Mouse (Mus musculus): Measurements from ENCODE around the gene Crip2. TPM values are rescaled to one million over a fixed set of nuclear protein-coding genes. Genes with fewer than 3 reads are reported as not detected.

The Crip2 gene
- polyA plus RNA-seq, 1 experiment from 2014 or later, result 370 TPM

DNA sequence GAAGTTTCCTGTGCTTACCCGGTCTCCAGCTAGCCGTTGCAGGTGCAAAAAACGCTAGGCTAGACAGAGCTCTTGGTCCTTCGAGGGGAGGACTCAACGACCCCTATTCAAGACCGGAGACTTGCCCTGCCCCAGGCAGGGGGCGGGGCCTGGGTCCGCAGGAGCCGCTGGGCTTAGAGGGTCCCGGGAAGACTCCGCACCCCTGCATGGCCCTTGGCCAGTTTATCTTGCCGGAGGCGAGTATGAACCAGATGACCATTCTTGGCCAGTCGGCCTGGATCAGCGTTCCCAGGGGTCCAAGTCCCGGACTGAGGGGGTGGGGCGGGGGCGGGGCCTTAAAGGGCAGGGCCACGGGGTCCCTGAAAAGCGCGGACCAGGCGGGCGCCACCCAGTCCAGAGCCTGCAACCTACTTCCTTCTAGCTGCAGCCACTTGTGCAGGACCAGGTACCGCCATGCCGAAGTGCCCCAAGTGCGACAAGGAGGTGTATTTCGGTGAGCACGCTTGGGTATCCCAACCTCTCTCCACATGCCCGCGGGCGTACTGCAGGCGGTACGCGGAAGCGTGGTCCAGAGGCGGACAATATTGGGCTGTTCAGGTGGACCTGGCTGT lies 11.7 kb downstream of the Crip2 start:
- H3K4me3 ChIP-seq, result peak overlapping the region; percentile 30
- no peak overlapping the region for H3K27ac ChIP-seq
- H3K4me1 ChIP-seq, result peaks cover 25% of the 10 kb centered on the region
- H3K36me3 ChIP-seq (replicated peaks), result no peaks in the 10 kb centered on the region
- peak overlapping the region; percentile 55 for H3K4me2 ChIP-seq
- H3K27me3 ChIP-seq (replicated peaks), result peaks cover 26% of the 10 kb centered on the region; the same call in 1 of the 2 replicates
- no peaks in the 10 kb centered on the region for H3K9me3 ChIP-seq
- peak overlapping the region; percentile 5; the same call in 1 of the 2 replicates for H3K9ac ChIP-seq
- 1% methylated on average over 36 of the region's 36 CpGs for whole genome bisulfite sequencing
- ATAC-seq (replicated peaks), result no peak

DNA sequence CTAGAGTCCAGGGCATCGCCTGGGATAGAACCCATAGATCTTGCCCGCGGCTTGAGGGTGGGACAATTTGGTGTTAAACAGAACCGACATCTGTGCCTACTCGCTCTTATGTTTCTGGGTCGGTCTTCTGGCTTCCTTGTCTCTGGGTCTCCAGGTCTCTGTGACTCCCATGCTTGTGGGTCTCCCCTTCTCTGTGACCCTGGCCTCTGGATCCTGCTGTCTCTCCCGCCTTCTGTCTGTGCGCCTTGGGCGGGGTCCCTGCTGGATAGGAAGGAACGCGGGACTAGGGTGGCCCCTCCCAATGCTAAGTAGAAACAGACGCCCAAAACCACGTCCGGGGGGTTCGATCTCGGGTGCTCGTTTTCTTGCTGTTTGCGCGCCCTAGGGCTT lies 12.2 kb downstream of the Crip2 start:
- H3K4me1 ChIP-seq, result peaks cover 29% of the 10 kb centered on the region
- peaks cover 26% of the 10 kb centered on the region; the same call in 1 of the 2 replicates for H3K27me3 ChIP-seq (replicated peaks)
- no peaks in the 10 kb centered on the region for H3K36me3 ChIP-seq (replicated peaks)
- ATAC-seq (replicated peaks), result no peak
- peak overlapping the region; percentile 55 for H3K4me2 ChIP-seq
- no peak overlapping the region for H3K9ac ChIP-seq
- WGBS, result 29% methylated on average over 19 of the region's 19 CpGs
- H3K27ac ChIP-seq, result no peak overlapping the region
- H3K9me3 ChIP-seq, result no peaks in the 10 kb centered on the region
- peak overlapping the region; percentile 30 for H3K4me3 ChIP-seq

DNA sequence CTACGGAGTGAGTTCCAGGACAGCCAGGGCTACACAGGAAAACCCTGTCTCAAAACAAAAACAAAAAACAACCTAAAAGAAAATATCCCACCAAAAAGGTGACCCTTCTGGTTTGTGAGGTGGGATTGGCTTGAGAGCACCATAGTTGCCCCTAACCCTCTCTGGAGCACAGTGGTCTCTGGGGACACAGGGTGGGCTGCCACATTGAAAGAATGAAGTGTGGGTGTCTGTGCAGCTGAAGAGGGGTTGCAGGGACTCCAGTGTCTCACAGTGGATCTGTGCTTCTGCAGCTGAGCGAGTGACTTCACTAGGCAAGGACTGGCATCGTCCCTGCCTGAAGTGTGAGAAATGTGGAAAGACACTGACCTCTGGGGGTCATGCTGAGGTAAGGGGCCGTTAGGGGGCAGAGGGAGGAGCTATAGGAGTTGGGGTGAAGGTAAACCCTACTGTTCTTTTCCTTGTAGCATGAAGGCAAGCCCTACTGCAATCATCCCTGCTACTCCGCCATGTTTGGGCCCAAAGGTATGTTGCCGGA lies 13.0 kb downstream of the Crip2 start:
- no peak overlapping the region for H3K9ac ChIP-seq
- no peaks in the 10 kb centered on the region for H3K36me3 ChIP-seq (replicated peaks)
- no peaks in the 10 kb centered on the region for H3K9me3 ChIP-seq
- WGBS, result 82% methylated on average over 6 of the region's 6 CpGs
- H3K27me3 ChIP-seq (replicated peaks), result peaks cover 26% of the 10 kb centered on the region; the same call in 1 of the 2 replicates
- ATAC-seq (replicated peaks), result no peak
- no peak overlapping the region for H3K27ac ChIP-seq
- no peak overlapping the region for H3K4me2 ChIP-seq
- no peak overlapping the region for H3K4me3 ChIP-seq
- peaks cover 26% of the 10 kb centered on the region for H3K4me1 ChIP-seq

DNA sequence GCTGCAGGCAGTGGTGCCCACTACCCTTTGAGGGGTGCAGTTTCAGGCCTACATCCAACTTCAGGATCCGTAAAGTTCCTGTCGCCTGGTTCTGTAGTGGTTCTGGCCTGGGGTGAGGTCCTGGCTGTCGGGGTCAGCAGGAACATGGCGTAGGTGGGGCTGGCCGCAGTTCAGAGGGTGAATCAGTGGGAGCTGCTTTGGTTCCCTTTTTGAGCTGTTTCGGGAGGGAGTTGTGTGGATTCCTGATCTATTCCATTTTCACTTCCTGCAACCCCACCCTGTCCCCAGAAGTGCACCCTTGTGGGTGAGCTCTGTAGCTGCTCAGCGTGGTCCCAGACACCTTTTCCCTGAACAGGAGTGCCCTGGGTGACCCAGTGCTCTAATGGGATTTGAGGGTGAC lies 13.9 kb downstream of the Crip2 start:
- 95% methylated on average over 7 of the region's 7 CpGs for WGBS
- Histone ChIP-seq H3K9me3 (no peaks in the 10 kb centered on the region), H3K4me1 (peaks cover 26% of the 10 kb centered on the region), H3K4me2 (no peak overlapping the region), H3K27me3 (replicated peaks) (peaks cover 26% of the 10 kb centered on the region; the same call in 1 of the 2 replicates), H3K4me3 (no peak overlapping the region), H3K36me3 (replicated peaks) (no peaks in the 10 kb centered on the region), H3K9ac (no peak overlapping the region), H3K27ac (no peak overlapping the region)
- no peak for ATAC-seq (replicated peaks)

DNA sequence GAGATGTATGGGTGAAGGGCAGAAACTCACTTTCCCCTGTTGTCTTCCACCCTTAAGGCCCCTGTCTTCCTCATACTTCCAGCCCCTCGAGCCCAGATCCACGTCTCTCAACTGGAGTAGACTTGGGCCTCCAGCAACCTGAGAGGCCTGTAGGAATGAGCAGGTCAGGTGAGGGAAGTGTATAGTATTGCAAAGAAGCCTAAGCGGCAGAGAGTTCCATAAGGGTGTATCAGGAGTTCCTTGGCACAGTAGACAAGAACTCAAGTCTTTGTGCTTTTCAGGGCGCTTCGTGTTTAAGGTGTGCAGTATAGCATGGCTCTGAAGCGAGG lies 14.7 kb downstream of the Crip2 start:
- WGBS, result 81% methylated on average over 6 of the region's 6 CpGs
- ATAC-seq (replicated peaks), result no peak
- Histone ChIP-seq H3K9ac (peak overlapping the region; percentile 36; the same call in 1 of the 2 replicates), H3K27me3 (replicated peaks) (peaks cover 26% of the 10 kb centered on the region; the same call in 1 of the 2 replicates), H3K36me3 (replicated peaks) (no peaks in the 10 kb centered on the region), H3K9me3 (no peaks in the 10 kb centered on the region), H3K4me1 (peaks cover 26% of the 10 kb centered on the region), H3K4me3 (peak overlapping the region; percentile 61), H3K4me2 (peak overlapping the region; percentile 86), H3K27ac (peak overlapping the region; percentile 74; the same call in 1 of the 2 replicates)

DNA sequence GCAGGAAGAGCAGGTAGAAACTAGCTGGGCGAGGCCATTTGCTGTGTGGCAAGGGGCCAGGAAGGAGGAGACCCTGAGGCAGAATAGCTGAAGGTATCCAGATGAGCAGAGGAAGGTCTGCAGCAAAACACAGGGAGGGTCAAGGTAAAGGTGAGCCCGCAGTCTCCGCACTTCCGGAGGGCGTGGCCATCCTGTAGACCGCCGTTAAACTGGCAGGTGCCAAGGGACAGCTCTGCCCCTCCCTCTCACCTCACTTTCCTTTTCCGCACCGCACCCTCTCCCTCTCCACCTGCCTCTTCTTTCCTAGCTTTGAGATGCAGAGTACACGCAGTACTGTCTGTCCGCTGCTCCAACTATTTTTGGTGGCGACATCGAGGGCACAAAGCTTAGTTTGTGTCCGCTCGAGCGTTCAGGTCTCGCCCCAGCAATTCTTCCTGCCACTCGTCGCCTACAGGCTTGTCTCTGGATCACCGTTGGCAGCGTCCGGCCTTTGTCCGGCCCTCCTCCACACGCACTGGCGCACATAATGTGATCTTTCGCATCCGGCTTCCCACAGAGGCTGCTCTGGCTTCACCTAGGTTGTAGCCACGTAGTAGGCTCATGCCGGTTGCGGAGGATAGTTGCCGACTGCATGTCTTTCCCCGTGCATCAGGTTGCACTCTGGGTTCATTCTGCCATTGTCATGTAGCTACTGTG lies 15.2 kb downstream of the Crip2 start:
- peaks cover 26% of the 10 kb centered on the region; the same call in 1 of the 2 replicates for H3K27me3 ChIP-seq (replicated peaks)
- WGBS, result 3% methylated on average over 32 of the region's 32 CpGs
- peak overlapping the region; percentile 36 for H3K9ac ChIP-seq
- peak; percentile 15 for ATAC-seq (replicated peaks)
- H3K36me3 ChIP-seq (replicated peaks), result no peaks in the 10 kb centered on the region
- H3K4me2 ChIP-seq, result peak overlapping the region; percentile 86
- peak overlapping the region; percentile 61 for H3K4me3 ChIP-seq
- H3K9me3 ChIP-seq, result no peaks in the 10 kb centered on the region
- H3K27ac ChIP-seq, result peak overlapping the region; percentile 74
- peaks cover 26% of the 10 kb centered on the region for H3K4me1 ChIP-seq

DNA sequence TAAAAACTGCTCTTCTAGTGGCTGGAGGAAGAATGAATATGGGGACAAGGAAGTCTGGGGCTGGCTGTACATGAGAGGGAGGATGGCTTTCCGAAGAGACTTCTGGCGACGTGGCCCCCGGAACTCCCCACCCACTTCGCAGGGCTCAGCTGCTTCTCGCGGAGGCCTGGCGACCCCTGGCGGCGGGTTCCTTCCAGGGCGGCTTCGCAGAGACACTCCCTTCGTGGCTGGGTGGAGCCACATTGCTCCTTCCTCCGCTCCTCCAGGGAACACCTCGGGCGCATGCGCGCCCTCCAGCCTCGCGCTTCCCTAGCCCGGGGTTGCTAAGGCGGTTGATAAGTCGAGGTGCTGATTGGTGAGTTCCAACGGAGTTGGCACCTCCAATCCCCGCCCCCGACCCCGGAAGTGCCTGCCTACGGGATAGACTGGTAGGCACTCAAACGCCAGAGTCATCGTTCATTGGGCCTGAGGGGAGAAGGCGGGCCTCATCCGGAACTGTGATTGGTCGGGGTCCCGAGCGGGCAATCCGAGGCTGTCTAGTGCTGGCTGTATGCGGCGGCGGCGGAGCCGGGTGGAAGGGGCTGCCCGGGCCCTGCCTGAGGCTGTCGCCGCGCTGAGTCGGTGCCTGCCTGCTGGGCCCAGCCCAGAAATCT lies 16.0 kb downstream of the Crip2 start, which contains the start of gene Tedc1:
Tedc1 (plus strand) TSS at position 535 of the 653 bp plus-strand sequence.
- ATAC-seq (replicated peaks), result peak; percentile 96

DNA sequence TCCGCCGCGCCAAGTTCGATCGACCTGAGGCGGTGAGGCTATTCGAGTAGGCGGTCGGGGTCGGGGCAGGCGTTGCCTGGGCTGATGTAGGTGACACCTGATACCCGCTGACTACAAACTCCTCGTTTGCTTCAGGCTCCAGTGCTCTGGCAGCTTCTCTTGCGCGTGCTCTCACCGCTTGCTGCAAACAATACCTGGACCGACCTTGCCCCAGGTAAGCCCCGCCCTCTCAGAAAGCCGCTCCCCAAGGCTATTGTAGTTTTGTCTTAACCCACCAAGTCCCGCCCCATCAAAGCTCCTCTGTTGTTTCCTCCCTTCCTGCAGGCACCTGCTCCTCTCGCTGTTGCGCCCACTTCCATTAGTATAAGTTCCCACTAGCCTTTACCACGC lies 16.5 kb downstream of the Crip2 start:
- Histone ChIP-seq H3K27me3 (replicated peaks) (0 out of 2 replicates have a peak, but pooled peaks cover 13% of the 10 kb centered on the region), H3K4me1 (peaks cover 25% of the 10 kb centered on the region), H3K36me3 (replicated peaks) (no peaks in the 10 kb centered on the region), H3K4me2 (peak overlapping the region; percentile 86), H3K9me3 (no peaks in the 10 kb centered on the region), H3K27ac (no peak overlapping the region), H3K4me3 (peak overlapping the region; percentile 61), H3K9ac (peak overlapping the region; percentile 33; the same call in 1 of the 2 replicates)
- 0% methylated on average over 23 of the region's 23 CpGs for WGBS
- no peak for ATAC-seq (replicated peaks)

More for the DNA sequence above, 16.0 kb downstream of the Crip2 start, which contains the start of gene Tedc1:
- H3K4me2 ChIP-seq, result peak within 1 kb of the TSS; percentile 86
- no peaks in the 10 kb centered on the region for H3K9me3 ChIP-seq
- WGBS, result under 1% methylated on average over 45 of the region's 46 CpGs
- peaks cover 19% of the 10 kb centered on the region; the same call in 1 of the 2 replicates for H3K27me3 ChIP-seq (replicated peaks)
- peak within 1 kb of the TSS; percentile 74 for H3K27ac ChIP-seq
- peak within 1 kb of the TSS; percentile 61 for H3K4me3 ChIP-seq
- H3K9ac ChIP-seq, result peak within 1 kb of the TSS; percentile 36
- H3K36me3 ChIP-seq (replicated peaks), result no peaks in the 10 kb centered on the region
- H3K4me1 ChIP-seq, result peaks cover 26% of the 10 kb centered on the region

DNA sequence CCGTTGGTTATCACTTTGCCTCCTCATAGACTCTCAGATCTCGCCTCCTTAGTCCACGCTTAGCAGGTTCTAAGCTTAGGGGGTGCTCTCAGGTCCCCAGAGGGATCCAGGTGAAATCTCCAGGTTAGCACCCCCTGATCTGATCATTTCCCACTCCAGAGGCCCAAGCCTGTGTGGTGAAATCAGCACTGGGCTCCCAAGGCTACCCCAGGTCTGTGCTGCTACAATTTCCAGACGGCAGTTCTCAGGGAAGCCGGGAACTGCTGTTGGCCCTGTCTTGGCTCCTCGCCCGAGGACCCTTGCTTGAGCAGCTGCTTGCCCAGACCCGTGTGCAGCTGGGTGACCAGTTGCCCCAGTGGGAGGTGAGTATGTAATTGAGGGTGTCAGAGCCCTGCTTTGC lies 17.0 kb downstream of the Crip2 start:
- WGBS, result 25% methylated on average over 8 of the region's 8 CpGs
- Histone ChIP-seq H3K4me3 (peak overlapping the region; percentile 61), H3K27ac (no peak overlapping the region), H3K9me3 (no peaks in the 10 kb centered on the region), H3K36me3 (replicated peaks) (no peaks in the 10 kb centered on the region), H3K4me2 (peak overlapping the region; percentile 86), H3K4me1 (peaks cover 20% of the 10 kb centered on the region), H3K9ac (peak overlapping the region; percentile 33; the same call in 1 of the 2 replicates), H3K27me3 (replicated peaks) (0 out of 2 replicates have a peak, but pooled peaks cover 11% of the 10 kb centered on the region)
- no peak for ATAC-seq (replicated peaks)

DNA sequence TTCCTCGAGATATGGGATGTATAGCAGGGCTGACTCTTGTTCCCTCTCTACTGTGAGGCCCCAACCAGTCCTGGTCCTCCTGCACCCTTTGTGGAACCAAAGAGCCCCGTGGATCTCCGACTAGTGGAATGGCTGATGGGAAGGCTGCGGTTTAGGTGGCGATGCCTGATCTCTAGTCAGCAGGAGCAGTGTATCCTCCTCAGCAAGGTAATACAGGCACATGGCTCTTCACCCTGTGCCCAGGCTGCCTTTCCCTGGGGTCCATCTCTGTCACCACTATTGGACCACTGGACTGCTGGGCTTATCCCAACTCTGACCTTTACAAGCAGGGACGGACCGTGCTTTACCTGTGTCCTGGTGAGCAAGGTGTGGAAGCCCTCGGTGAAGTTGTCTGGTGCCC lies 17.5 kb downstream of the Crip2 start:
- Histone ChIP-seq H3K9ac (no peak overlapping the region), H3K4me2 (peak overlapping the region; percentile 86; the same call in 1 of the 2 replicates), H3K4me3 (no peak overlapping the region), H3K27ac (no peak overlapping the region), H3K36me3 (replicated peaks) (no peaks in the 10 kb centered on the region), H3K27me3 (replicated peaks) (0 out of 2 replicates have a peak, but pooled peaks cover 6% of the 10 kb centered on the region), H3K9me3 (no peaks in the 10 kb centered on the region), H3K4me1 (peaks cover 19% of the 10 kb centered on the region)
- 90% methylated on average over 8 of the region's 8 CpGs for WGBS
- no peak for ATAC-seq (replicated peaks)

DNA sequence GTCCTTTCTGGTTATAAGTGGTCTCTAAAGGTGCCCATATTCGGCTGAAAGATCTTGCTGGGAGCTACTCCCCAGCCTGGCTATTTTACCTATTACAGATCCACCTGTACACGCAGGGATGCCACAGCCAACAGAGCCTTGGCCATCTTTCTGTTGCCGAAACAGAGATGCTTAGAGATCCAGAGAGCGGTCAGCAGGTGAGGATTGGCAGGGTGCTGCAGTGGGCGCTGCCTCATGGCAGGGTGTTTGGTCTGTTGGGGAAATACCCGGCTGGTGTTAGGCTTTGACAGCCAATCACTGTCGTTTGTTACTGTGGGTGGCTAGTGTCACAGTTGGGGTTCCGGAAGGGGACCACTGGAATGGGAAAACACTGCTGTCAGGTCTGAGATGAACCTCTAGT lies 17.9 kb downstream of the Crip2 start:
- H3K4me2 ChIP-seq, result no peak overlapping the region
- no peak overlapping the region for H3K4me3 ChIP-seq
- H3K36me3 ChIP-seq (replicated peaks), result no peaks in the 10 kb centered on the region
- H3K9me3 ChIP-seq, result no peaks in the 10 kb centered on the region
- H3K27me3 ChIP-seq (replicated peaks), result 0 out of 2 replicates have a peak, but pooled peaks cover 4% of the 10 kb centered on the region
- H3K9ac ChIP-seq, result no peak overlapping the region
- WGBS, result 95% methylated on average over 8 of the region's 8 CpGs
- ATAC-seq (replicated peaks), result no peak
- H3K4me1 ChIP-seq, result peaks cover 19% of the 10 kb centered on the region
- no peak overlapping the region for H3K27ac ChIP-seq

DNA sequence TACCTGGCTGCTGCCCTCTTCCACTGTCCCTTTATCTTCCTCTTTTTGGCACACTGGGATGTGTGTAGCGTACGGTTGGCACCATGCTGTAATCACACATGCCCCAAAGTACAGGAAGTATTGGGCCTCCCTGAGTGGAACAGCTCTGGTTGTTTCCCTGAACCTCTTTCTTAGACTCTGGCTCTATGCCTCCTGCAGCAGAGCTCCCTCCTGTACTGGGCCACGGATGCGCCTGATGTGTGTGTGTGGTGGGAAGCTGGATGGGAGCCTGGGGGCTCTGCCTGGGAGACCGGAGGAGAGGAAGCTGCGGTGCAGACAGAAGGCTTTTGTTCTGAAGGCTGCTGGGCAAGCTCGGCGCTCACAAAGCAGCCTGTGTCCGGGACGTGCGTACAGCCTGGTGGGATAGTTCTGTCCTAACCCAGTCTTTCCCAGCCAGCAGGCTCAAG lies 23.5 kb downstream of the Crip2 start:
- no peaks in the 10 kb centered on the region for H3K4me1 ChIP-seq
- no peaks in the 10 kb centered on the region for H3K9me3 ChIP-seq
- no peak overlapping the region for H3K9ac ChIP-seq
- ATAC-seq (replicated peaks), result peak; percentile 78
- H3K27me3 ChIP-seq (replicated peaks), result no peaks in the 10 kb centered on the region
- WGBS, result 68% methylated on average over 11 of the region's 11 CpGs
- peak overlapping the region; percentile 75 for H3K27ac ChIP-seq
- H3K4me3 ChIP-seq, result no peak overlapping the region
- H3K36me3 ChIP-seq (replicated peaks), result no peaks in the 10 kb centered on the region
- no peak overlapping the region for H3K4me2 ChIP-seq
